In genomic region chr7:68183421-68183820, GRCm38 (mm10) we compare ENCODE assay signal across 22 mouse cellular contexts.
DNase-seq lines count a peak whose midpoint lies in the region; ATAC-seq lines count a peak whose summit lies in the region.
"Had no signal": no experiment of that assay in that cellular context is flagged by ENCODE, and none has a peak within 500 bp of the region (broad histone marks: within the 10 kb centered on the region; RNA-seq: fewer than 3 reads in every experiment).

No protein-coding gene starts in this region.

- H3K9me3 ChIP-seq in kidney, embryonic 14.5 days (ENCODE audit: control insufficient read depth, low read length), result no peaks in the 10 kb centered on the region
- no peaks in the 10 kb centered on the region for H3K9me3 ChIP-seq in midbrain, embryonic 13.5 days
- no peaks in the 10 kb centered on the region for H3K9me3 ChIP-seq in midbrain, embryonic 16.5 days (replicated peaks; ENCODE audit: control insufficient read depth, low read length, poor library complexity, severe bottlenecking)
- H3K9me3 ChIP-seq: embryonic facial prominence, embryonic 12.5 days; limb, embryonic 15.5 days; stomach, embryonic 15.5 days had no signal

- H3K36me3 ChIP-seq in kidney, embryonic 14.5 days (ENCODE audit: control insufficient read depth, insufficient read depth, low read length), result peaks cover 35% of the 10 kb centered on the region
- peaks cover 43% of the 10 kb centered on the region for H3K36me3 ChIP-seq in midbrain, embryonic 13.5 days
- peaks cover 21% of the 10 kb centered on the region for H3K36me3 ChIP-seq in midbrain, embryonic 16.5 days (ENCODE audit: control insufficient read depth, insufficient read depth, low read length)

- ATAC-seq in kidney, embryonic 14.5 days (ENCODE audit: low FRiP score, low TSS enrichment), result no peak
- ATAC-seq in midbrain, embryonic 13.5 days, result no peak
- ATAC-seq in midbrain, embryonic 16.5 days, result no peak
- no peak for ATAC-seq in erythroid progenitor cell, adult 5-6 weeks (replicated peaks; ENCODE audit: low FRiP score, poor library complexity, severe bottlenecking)
- ATAC-seq: forebrain, embryonic 14.5 days had no signal

- H3K27me3 ChIP-seq in kidney, embryonic 14.5 days (ENCODE audit: control insufficient read depth, insufficient read depth, low read length), result no peaks in the 10 kb centered on the region
- H3K27me3 ChIP-seq in midbrain, embryonic 13.5 days, result no peaks in the 10 kb centered on the region
- no peaks in the 10 kb centered on the region for H3K27me3 ChIP-seq in midbrain, embryonic 16.5 days (ENCODE audit: control insufficient read depth, insufficient read depth, low read depth, low read length)
- H3K27me3 ChIP-seq: embryonic facial prominence, embryonic 12.5 days; limb, embryonic 15.5 days; stomach, embryonic 15.5 days had no signal

- peak; percentile 24 for DNase-seq in heart, postnatal 4 days
- no peak for DNase-seq in heart, adult 8-10 months (ENCODE audit: low spot score)
- DNase-seq in kidney, postnatal 10 days, result peak; percentile 45
- no peak for DNase-seq in layer of hippocampus, adult 11-12 months (ENCODE audit: low spot score)
- DNase-seq: adrenal gland, adult 2 months; cerebellum, adult 9-10 months; gastrocnemius, postnatal 10 days; heart, adult 18-20 months; heart, postnatal 36 days; layer of hippocampus, postnatal 36 days; right cerebral cortex, postnatal 25 days; thymus, adult 18-20 months; thymus, postnatal 4 days had no signal

- WGBS in kidney, embryonic 14.5 days, result 73% methylated on average over 10 of the region's 10 CpGs
- 88% methylated on average over 10 of the region's 10 CpGs for WGBS in midbrain, embryonic 13.5 days
- WGBS in midbrain, embryonic 16.5 days, result 77% methylated on average over 10 of the region's 10 CpGs

- H3K4me3 ChIP-seq in kidney, embryonic 14.5 days (ENCODE audit: low read length), result no peak overlapping the region
- no peak overlapping the region for H3K4me3 ChIP-seq in midbrain, embryonic 13.5 days (replicated peaks)
- no peak overlapping the region for H3K4me3 ChIP-seq in midbrain, embryonic 16.5 days (ENCODE audit: low read depth, low read length)
- H3K4me3 ChIP-seq: embryonic facial prominence, embryonic 12.5 days; erythroblast, embryonic 14.5 days; limb, embryonic 15.5 days; stomach, embryonic 15.5 days had no signal

- H3K9ac ChIP-seq in kidney, embryonic 14.5 days (ENCODE audit: low read depth, low read length), result no peak overlapping the region
- no peak overlapping the region for H3K9ac ChIP-seq in midbrain, embryonic 13.5 days (replicated peaks)
- H3K9ac ChIP-seq in midbrain, embryonic 16.5 days (ENCODE audit: low read depth, low read length), result no peak overlapping the region
- H3K9ac ChIP-seq: embryonic facial prominence, embryonic 12.5 days; limb, embryonic 15.5 days; stomach, embryonic 15.5 days had no signal

- peaks cover 15% of the 10 kb centered on the region for H3K4me1 ChIP-seq in kidney, embryonic 14.5 days (ENCODE audit: control insufficient read depth, insufficient read depth, low read length)
- peaks cover 24% of the 10 kb centered on the region for H3K4me1 ChIP-seq in midbrain, embryonic 13.5 days (replicated peaks)
- no peaks in the 10 kb centered on the region; the same call in 1 of the 2 replicates for H3K4me1 ChIP-seq in midbrain, embryonic 16.5 days (ENCODE audit: control insufficient read depth, insufficient read depth, low read length)
- H3K4me1 ChIP-seq: embryonic facial prominence, embryonic 12.5 days; stomach, embryonic 15.5 days had no signal

- H3K4me2 ChIP-seq in kidney, embryonic 14.5 days (replicated peaks; ENCODE audit: low read depth, low read length), result no peak overlapping the region
- no peak overlapping the region for H3K4me2 ChIP-seq in midbrain, embryonic 13.5 days (replicated peaks)
- H3K4me2 ChIP-seq in midbrain, embryonic 16.5 days (ENCODE audit: low read length), result no peak overlapping the region
- H3K4me2 ChIP-seq: embryonic facial prominence, embryonic 12.5 days; limb, embryonic 15.5 days; stomach, embryonic 15.5 days had no signal

- no peak overlapping the region for H3K27ac ChIP-seq in kidney, embryonic 14.5 days (ENCODE audit: low read depth, low read length)
- peak overlapping the region; percentile 70 for H3K27ac ChIP-seq in midbrain, embryonic 13.5 days
- no peak overlapping the region for H3K27ac ChIP-seq in midbrain, embryonic 16.5 days (ENCODE audit: low read length)
- H3K27ac ChIP-seq: embryonic facial prominence, embryonic 12.5 days; limb, embryonic 15.5 days; stomach, embryonic 15.5 days had no signal

Comparison
In these comparisons a context has a peak if more than half of its experiments do, and no peak if none do; other contexts are left out.
1. DNase-seq: peak in heart, postnatal 4 days (single experiment) and kidney, postnatal 10 days (single experiment); none in heart, adult 8-10 months (single experiment) and layer of hippocampus, adult 11-12 months (single experiment).